Mouse (Mus musculus) cerebellum, adult 9-11 months (tissue): Measurements from ENCODE around the gene Gm13871.
"Not testable (repeated sequence)": the region's sequence is repeated elsewhere in the genome, so short reads cannot be mapped to it uniquely, and the experiment has no call there.

ENCODE experiments used
- DNase-seq: peaks from one replicate; pipeline ENCODE4 v3.0.0; 2022

Gene Gm13871

DNA sequence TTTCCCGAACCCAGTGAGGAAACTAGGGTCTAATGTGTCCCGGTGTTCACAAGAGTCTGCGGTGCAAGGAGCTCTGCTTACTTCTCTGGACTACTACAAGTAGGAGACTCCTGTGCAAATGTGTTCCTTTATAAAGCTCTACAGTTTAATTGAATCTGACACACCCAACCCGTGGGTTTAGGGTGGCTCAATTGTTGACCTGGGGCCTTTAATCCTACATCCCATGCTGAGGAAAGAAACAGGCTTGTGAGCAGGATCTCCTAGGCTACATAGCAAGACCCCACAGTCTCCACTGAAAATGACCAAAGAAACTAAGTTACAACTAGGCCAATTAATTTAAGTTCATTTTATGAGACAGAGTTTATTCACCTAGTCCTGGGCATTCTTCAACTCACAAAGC, at the start of gene Gm13871:
TSS of gene Gm13871 (minus strand) at position 101 of the 400 bp plus-strand sequence.
- not testable (repeated sequence) for DNase-seq

DNA sequence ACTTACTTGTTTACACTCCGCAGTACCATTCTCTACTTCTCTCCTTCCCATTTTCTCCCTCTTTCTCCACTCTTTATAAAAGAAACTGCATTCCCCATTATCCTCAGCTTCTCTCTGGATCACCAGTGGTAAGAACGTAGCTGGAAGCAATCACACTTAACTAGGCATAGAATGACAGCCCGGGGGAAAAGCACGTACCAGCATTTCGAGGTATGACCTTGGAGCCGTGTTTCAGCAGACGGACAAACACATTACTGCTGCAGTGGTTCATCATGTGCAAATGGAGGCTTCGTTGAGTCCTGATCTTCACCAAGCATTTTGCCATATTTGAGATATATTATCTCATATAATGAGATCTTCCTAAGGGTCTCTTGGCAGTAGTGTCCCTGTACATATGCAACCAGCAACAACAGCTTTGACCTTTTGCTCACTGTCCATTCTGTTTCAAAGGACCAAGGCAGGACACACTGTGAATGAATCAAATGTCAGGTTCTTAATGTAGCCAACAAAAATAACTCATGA, 44.7 kb upstream of the Gm13871 start, which contains the start of gene 2310002L09Rik:
TSS of gene 2310002L09Rik (minus strand) at position 472 of the 522 bp plus-strand sequence.
- DNase-seq = no peak

DNA sequence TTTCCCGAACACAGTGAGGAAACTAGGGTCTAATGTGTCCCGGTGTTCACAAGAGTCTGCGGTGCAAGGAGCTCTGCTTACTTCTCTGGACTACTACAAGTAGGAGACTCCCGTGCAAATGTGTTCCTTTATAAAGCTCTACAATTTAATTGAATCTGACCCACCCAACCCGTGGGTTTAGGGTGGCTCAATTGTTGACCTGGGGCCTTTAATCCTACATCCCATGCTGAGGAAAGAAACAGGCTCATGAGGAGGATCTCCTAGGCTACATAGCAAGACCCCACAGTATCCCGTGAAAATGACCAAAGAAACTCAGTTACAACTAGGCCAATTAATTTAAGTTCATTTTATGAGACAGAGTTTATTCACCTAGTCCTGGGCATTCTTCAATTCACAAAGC, 14.9 kb upstream of the Gm13871 start, which contains the start of gene Gm11756:
TSS of gene Gm11756 (minus strand) at position 101 of the 400 bp plus-strand sequence.
- DNase-seq = not testable (repeated sequence)

DNA sequence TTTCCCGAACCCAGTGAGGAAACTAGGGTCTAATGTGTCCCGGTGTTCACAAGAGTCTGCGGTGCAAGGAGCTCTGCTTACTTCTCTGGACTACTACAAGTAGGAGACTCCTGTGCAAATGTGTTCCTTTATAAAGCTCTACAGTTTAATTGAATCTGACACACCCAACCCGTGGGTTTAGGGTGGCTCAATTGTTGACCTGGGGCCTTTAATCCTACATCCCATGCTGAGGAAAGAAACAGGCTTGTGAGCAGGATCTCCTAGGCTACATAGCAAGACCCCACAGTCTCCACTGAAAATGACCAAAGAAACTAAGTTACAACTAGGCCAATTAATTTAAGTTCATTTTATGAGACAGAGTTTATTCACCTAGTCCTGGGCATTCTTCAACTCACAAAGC, 14.7 kb downstream of the Gm13871 start, which contains the start of gene Gm11757:
TSS of gene Gm11757 (minus strand) at position 101 of the 400 bp plus-strand sequence.
- DNase-seq = not testable (repeated sequence)

DNA sequence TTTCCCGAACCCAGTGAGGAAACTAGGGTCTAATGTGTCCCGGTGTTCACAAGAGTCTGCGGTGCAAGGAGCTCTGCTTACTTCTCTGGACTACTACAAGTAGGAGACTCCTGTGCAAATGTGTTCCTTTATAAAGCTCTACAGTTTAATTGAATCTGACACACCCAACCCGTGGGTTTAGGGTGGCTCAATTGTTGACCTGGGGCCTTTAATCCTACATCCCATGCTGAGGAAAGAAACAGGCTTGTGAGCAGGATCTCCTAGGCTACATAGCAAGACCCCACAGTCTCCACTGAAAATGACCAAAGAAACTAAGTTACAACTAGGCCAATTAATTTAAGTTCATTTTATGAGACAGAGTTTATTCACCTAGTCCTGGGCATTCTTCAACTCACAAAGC, 29.6 kb downstream of the Gm13871 start, which contains the start of gene Gm11758:
TSS of gene Gm11758 (minus strand) at position 101 of the 400 bp plus-strand sequence.
- not testable (repeated sequence) for DNase-seq
